Mouse (Mus musculus) ovary, postnatal 10 days (tissue): ENCODE results near the gene Prrt2.

Source experiments
- DNase-seq: peaks from one replicate; pipeline ENCODE4 v3.0.0; 2022; ENCODE audit warnings: low spot score

Prrt2 gene

GRCm38 (mm10) chr7:126999568-126999967, 21.4 kb downstream of the Prrt2 start:
- DNase-seq = no peak

- DNase-seq = no peak
Measured at GRCm38 (mm10) chr7:126996449-126996848, 24.6 kb downstream of the Prrt2 start.

- DNase-seq = no peak
Measured at GRCm38 (mm10) chr7:126988816-126989215, 32.2 kb downstream of the Prrt2 start.

GRCm38 (mm10) chr7:126986319-126986718, 34.7 kb downstream of the Prrt2 start:
- no peak for DNase-seq

- DNase-seq = no peak
Measured at GRCm38 (mm10) chr7:126984667-126985444, 36.2 kb downstream of the Prrt2 start.

GRCm38 (mm10) chr7:126983113-126983512, 37.9 kb downstream of the Prrt2 start:
- DNase-seq = no peak

GRCm38 (mm10) chr7:126982054-126982453, 39.0 kb downstream of the Prrt2 start:
- DNase-seq = no peak

GRCm38 (mm10) chr7:126981601-126982000, 39.4 kb downstream of the Prrt2 start:
- no peak for DNase-seq

- DNase-seq = no peak
Measured at GRCm38 (mm10) chr7:126978841-126979240, 42.2 kb downstream of the Prrt2 start.

- no peak for DNase-seq
Measured at GRCm38 (mm10) chr7:126976878-126977459, 44.0 kb downstream of the Prrt2 start.

GRCm38 (mm10) chr7:126975950-126976866, 44.8 kb downstream of the Prrt2 start, which contains the start of gene Cdiptos:
TSS of gene Cdiptos (minus strand) at chr7:126976098.
- DNase-seq = peak; percentile 92

GRCm38 (mm10) chr7:126975893-126975949, 45.3 kb downstream of the Prrt2 start, which contains the start of gene Cdipt:
TSS of gene Cdipt (plus strand) at chr7:126975914.
- no peak for DNase-seq

GRCm38 (mm10) chr7:126975493-126975892, 45.5 kb downstream of the Prrt2 start:
- no peak for DNase-seq
